Mouse (Mus musculus) left cerebral cortex, postnatal 10 days (tissue): Measurements from ENCODE around the gene Ifng. TPM values are rescaled to one million over a fixed set of nuclear protein-coding genes. Genes with fewer than 3 reads are reported as not detected.
A peak's percentile ranks its signal among the peaks of the same experiment; 100 is the strongest.
"Not testable (repeated sequence)": the region's sequence is repeated elsewhere in the genome, so short reads cannot be mapped to it uniquely, and the experiment has no call there.

ENCODE experiments used
- DNase-seq, 2 experiments: peaks; one replicate each; pipeline ENCODE4 v3.0.0; 2021 to 2022; ENCODE audit warnings: low spot score in 2 of 2, mixed read lengths in 1 of 2; ENCODE audit errors: extremely low spot score in 1 of 2
- intact Hi-C: fragments of 180-260 bp; cut with DNase I; formaldehyde crosslinking; loops from one replicate; pipeline ENCODE4 v1.15.1; 2025
- total RNA-seq, 2 experiments: library from RNA; stranded (reverse); gene quantifications; 2 replicates each; pipeline ENCODE4 v1.2.3; 2021

Ifng gene
- total RNA-seq, 2 experiments from 2014 or later: not detected

DNA sequence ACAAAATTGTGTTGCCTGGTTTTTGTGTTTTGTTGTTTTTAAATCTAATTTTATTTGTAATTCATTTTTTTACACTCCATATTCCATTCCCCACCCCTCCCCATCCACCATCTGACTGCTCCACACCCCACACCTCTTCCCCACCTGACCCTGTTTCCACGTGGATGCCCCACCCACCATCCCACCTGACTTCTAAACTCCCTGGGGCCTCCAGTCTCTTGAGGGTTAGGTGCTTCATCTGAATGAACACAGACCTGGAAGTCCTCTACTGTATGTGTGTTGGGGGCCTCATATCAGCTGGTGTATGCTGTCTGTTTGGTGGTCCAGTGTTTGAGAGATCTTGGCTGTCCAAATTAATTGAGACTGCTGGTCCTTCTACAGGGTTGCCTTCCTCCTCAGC lies 32.0 kb downstream of the Ifng start:
- intact Hi-C loops: not testable (repeated sequence)

DNA sequence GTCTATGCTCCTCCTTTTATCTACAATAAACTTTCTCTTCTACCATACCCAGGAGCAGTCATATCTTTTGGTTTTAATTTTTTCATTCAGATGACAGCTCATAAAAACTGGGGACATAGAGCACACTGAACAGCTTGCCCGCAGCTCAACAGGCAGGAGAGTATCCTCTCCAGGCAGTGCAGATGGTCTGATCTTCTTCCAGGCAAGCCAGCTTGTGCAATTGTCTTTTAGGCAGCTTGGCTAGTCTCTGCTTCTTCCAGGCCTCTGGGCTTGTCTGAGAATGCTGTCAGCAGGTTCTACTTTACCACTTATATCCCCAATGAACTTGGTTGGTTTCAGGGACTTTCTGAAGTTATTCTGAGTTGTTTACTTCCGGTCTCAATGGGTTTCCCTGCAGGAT lies 35.9 kb downstream of the Ifng start:
- DNase-seq: peak in 1 of 2 experiments; percentile 40
- intact Hi-C loops: no loop called here

More for the DNA sequence above, 32.0 kb downstream of the Ifng start:
- not testable (repeated sequence) for DNase-seq

DNA sequence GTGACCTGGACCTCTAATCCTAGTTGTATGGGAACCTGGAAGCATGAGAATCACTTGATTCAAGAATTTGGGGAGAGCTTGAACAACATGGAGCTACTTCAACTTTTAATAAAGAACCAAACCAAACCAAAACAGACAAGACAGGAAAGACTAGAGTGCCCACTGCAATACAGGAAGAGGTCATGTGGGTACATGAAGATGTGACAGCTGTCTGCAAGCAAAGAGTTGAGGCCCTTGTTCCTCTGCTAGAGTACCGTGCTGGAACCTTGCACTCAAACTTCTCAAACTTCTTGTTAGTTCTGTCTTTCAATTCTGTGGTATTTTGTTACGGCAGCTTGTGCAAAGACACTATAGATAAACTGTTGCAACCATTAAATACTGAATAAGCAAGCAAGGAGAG lies 36.5 kb downstream of the Ifng start:
- DNase-seq: no peak
- intact Hi-C loops: no loop called here

DNA sequence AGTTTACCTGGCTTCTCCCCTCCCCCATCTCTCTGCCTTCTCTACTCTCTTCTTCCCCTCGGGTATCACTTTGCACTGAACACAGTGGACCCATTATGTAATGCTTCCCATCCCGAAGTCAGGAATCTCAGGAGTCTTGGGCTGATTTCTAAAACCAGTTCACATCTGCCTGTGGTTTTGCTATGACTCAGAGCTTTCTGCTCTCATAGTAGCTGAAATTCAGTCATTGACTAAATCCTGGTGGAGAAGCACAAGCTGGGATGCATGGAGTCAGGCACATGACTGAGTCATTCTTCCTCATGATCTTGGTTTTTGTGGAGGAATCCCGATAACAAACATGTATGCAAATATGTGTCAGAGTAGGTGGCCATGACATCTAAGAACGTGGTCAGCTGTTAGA lies 38.4 kb downstream of the Ifng start:
- DNase-seq: no peak
- intact Hi-C loops: no loop called here

DNA sequence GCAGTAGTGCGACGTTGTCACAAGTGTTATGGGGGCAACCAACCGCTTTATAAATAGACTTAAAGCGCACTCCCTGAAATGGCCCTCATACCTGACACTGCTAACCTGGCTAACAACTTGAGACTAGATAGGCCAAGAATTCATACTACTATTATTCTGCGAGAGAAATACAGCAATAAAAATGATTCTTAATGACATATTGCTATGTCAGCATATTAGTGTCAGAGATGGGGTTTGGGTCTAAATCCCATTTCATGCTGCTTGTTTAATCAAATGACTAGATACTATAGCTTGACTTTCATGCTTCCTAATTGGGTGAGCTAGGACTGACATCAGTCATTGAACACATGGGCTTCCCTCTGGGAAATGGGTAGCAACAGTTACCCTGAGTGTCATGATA lies 39.3 kb downstream of the Ifng start:
- intact Hi-C loops: no loop called here
- no peak for DNase-seq

DNA sequence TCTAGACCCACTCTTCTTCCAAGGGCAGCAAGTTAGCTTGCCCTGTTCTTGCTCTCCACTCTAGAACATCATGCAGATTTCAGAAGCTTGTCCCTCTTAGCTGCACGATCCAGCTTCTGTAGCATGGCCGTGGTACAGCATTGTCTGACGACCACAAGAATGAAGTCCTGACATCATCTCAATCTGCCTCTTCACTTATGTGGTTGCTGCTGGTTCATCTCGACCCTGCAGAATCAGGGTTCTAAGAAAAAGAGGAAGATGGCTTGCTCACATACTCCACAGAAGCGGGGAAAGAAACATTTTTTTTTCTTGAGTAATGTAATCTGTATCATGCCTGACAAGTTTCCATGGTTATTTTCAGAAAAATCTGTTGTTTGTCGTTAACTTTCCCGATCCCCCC lies 39.9 kb downstream of the Ifng start:
- intact Hi-C loops: no loop called here
- DNase-seq: no peak

DNA sequence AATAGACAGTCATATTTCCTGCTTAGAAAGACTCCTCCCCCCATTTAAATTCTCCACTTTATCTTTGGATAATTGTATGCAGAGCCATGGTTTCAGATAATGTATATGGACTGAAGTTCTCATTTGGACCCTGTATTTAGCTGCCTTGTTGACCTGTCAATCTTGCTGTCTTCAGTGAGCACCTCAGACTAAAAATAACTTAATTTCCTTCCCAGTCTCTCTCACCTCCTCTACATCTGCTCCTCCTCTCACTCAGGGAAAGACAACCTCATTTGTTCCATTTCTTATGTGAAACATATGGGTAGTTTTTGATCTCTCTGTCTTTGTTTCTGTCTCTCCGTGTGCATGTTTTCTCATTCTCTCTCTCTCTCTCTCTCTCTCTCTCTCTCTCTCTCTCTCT lies 53.3 kb downstream of the Ifng start:
- no peak for DNase-seq
- intact Hi-C loops: no loop called here

DNA sequence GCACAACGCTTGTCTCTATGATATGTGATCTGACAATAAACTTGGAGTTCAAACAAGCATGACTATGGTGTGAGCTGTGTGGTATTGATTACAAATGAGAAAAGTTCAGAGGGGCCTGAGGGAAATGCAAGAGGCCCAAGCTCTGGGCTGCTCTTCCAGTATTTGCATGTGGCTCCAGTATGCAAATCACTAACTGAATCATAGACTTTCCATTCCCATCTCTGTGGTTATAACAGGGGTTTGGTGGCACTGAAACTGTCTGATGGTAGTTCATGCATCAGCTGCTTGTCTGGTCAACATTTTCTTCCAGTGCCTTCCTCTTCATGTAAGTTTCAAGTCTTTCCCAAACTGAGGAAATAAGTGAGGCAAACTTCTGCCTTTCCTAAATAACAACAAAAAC lies 54.5 kb downstream of the Ifng start:
- intact Hi-C loops: no loop called here
- no peak for DNase-seq

Other genes with a start within 250 kb of the Ifng start
- not detected for gene Il22, start 236.1 kb upstream of the Ifng start, total RNA-seq
- under 1 TPM; 0.71 to 0.84 TPM for gene Gm32717, start 200.3 kb upstream of the Ifng start, total RNA-seq
- gene Gm32802, start 182.4 kb upstream of the Ifng start, total RNA-seq: under 1 TPM; 0.71 to 0.84 TPM
- gene Iltifb, start 146.0 kb upstream of the Ifng start, total RNA-seq: under 1 TPM in 1 of 2 experiments, not detected in 1; 0.51 TPM
- gene Gm9040, start 114.1 kb upstream of the Ifng start, total RNA-seq: not detected
- gene Gm9044, start 108.6 kb upstream of the Ifng start, total RNA-seq: not detected
- gene Gm9045, start 103.2 kb upstream of the Ifng start, total RNA-seq: not detected
- not detected for gene Gm9046, start 97.8 kb upstream of the Ifng start, total RNA-seq
- under 1 TPM in 1 of 2 experiments, not detected in 1; 0.18 TPM for gene Gm9048, start 92.4 kb upstream of the Ifng start, total RNA-seq
- not detected for gene Gm9049, start 86.9 kb upstream of the Ifng start, total RNA-seq